Mouse (Mus musculus) neutrophil, adult 5-6 weeks (primary cell): Measurements from ENCODE around the gene Gm27029. TPM values are rescaled to one million over a fixed set of nuclear protein-coding genes. Genes with fewer than 3 reads are reported as not detected.
A peak's percentile ranks its signal among the peaks of the same experiment; 100 is the strongest.
"Not testable (repeated sequence)": the region's sequence is repeated elsewhere in the genome, so short reads cannot be mapped to it uniquely, and the experiment has no call there.

Experiments
- ATAC-seq: fragments of 151-379, 151-347 bp; 2 replicates; pipeline ENCODE4 v1.8.0; 2017; ENCODE audit warnings: mild to moderate bottlenecking, moderate TSS enrichment; ENCODE audit not compliant: insufficient number of reproducible peaks, poor library complexity, low FRiP score, severe bottlenecking; ENCODE audit errors: extremely low read depth
- total RNA-seq: library from RNA; stranded (forward); fragments of 200-1000 nt; gene quantifications from 2 replicates; pipeline ENCODE4 v1.2.3, GENCODE M21; 2017

The Gm27029 gene
- 0.37 and 0.93 TPM in 2 replicates for total RNA-seq

GRCm38 (mm10) chr11:101424105-101424851 lies at the start of gene Gm27029:
Gm27029 (minus strand) TSS chr11:101424796.
- no peak for ATAC-seq

GRCm38 (mm10) chr11:101474298-101474697 lies 49.7 kb upstream of the Gm27029 start:
- ATAC-seq: no peak

- ATAC-seq: not testable (repeated sequence)
Observed at GRCm38 (mm10) chr11:101473686-101474085, 49.1 kb upstream of the Gm27029 start.

GRCm38 (mm10) chr11:101472336-101472735 lies 47.7 kb upstream of the Gm27029 start:
- no peak for ATAC-seq

GRCm38 (mm10) chr11:101471926-101472325 lies 47.3 kb upstream of the Gm27029 start:
- ATAC-seq: no peak

GRCm38 (mm10) chr11:101470206-101470605 lies 45.6 kb upstream of the Gm27029 start:
- ATAC-seq: no peak

- no peak for ATAC-seq
Observed at GRCm38 (mm10) chr11:101469155-101469554, 44.6 kb upstream of the Gm27029 start.

GRCm38 (mm10) chr11:101468731-101469130 lies 44.1 kb upstream of the Gm27029 start:
- no peak for ATAC-seq

- no peak for ATAC-seq
Observed at GRCm38 (mm10) chr11:101468263-101468688, 43.7 kb upstream of the Gm27029 start.

GRCm38 (mm10) chr11:101467477-101468262 lies 43.1 kb upstream of the Gm27029 start:
- ATAC-seq: peak; percentile 17

GRCm38 (mm10) chr11:101466552-101466950 lies 42.0 kb upstream of the Gm27029 start:
- not testable (repeated sequence) for ATAC-seq

- peak; percentile 43; the same call in 1 of the 2 replicates for ATAC-seq
Observed at GRCm38 (mm10) chr11:101465869-101466551, 41.4 kb upstream of the Gm27029 start, which contains the start of gene Vat1. Vat1 (minus strand) TSS chr11:101466230.

- ATAC-seq: peak; percentile 30
Observed at GRCm38 (mm10) chr11:101465101-101465868, 40.7 kb upstream of the Gm27029 start.

- ATAC-seq: no peak
Observed at GRCm38 (mm10) chr11:101464211-101465100, 39.9 kb upstream of the Gm27029 start, which contains the start of gene Rnd2. Rnd2 (plus strand) TSS chr11:101464999.

GRCm38 (mm10) chr11:101462583-101463440 lies 38.2 kb upstream of the Gm27029 start:
- no peak for ATAC-seq

GRCm38 (mm10) chr11:101462141-101462540 lies 37.5 kb upstream of the Gm27029 start:
- no peak for ATAC-seq

- no peak for ATAC-seq
Observed at GRCm38 (mm10) chr11:101460321-101460720, 35.7 kb upstream of the Gm27029 start.
